Mouse (Mus musculus) CH12.LX (cell line): ENCODE results near the gene Tmem186.

ENCODE experiments used
- CTCF ChIP-seq, 2 experiments: IDR thresholded peaks in 1 of 2; conservative IDR thresholded peaks in 1 of 2; 2 replicates each; pipeline ENCODE4 v1.5.1; 2011 to 2012; ENCODE audit warnings: low read depth in 2 of 2, low read length in 2 of 2, improper control_type of control experiment in 1 of 2, inconsistent platforms in 1 of 2, mild to moderate bottlenecking in 1 of 2, moderate library complexity in 1 of 2
- JUN ChIP-seq: IDR thresholded peaks from 2 replicates; pipeline ENCODE4 v1.6.1; 2011; ENCODE audit warnings: low read depth, mild to moderate bottlenecking, low read length, improper control_type of control experiment, moderate library complexity; ENCODE audit not compliant: insufficient read depth
- POLR2A ChIP-seq: IDR thresholded peaks from 2 replicates; pipeline ENCODE4 v1.6.1; 2011; ENCODE audit warnings: low read depth, mild to moderate bottlenecking, improper control_type of control experiment, low read length

- TF ChIP-seq POLR2A (no peak), CTCF (conservative IDR thresholded peaks at IDR 0.05 in 1 of 2, IDR thresholded peaks at IDR 0.05 in 1 of 2; ENCODE audit: low read depth in 2 of 2, low read length in 2 of 2) (no peak), JUN (no peak)
Observed at GRCm38 (mm10) chr16:8658764-8659163, 21.3 kb upstream of the Tmem186 start.
